Mouse (Mus musculus) fat pad, adult 2 months (tissue): ENCODE measurements around the gene Armc6.

ENCODE experiments used
- DNase-seq: peaks from one replicate; pipeline ENCODE4 v3.0.0-alpha.2; 2011; ENCODE audit warnings: low read depth, low spot score; ENCODE audit errors: extremely low read depth

The Armc6 gene

GRCm38 (mm10) chr8:70234080-70234780 lies at the start of gene Armc6, which contains the start of gene Sugp2:
Gene Armc6, minus strand, starts transcription at chr8:70234466.
Gene Sugp2, plus strand, starts transcription at chr8:70234226.
- no peak for DNase-seq

GRCm38 (mm10) chr8:70283136-70284077 lies 49.1 kb upstream of the Armc6 start:
- DNase-seq = no peak

- peak; percentile 18 for DNase-seq
These were observed 48.4 kb upstream of the Armc6 start, which contains the start of gene Homer3 for GRCm38 (mm10) chr8:70282603-70283135. Gene Homer3, plus strand, starts transcription at chr8:70282827.

- no peak for DNase-seq
These were observed 46.7 kb upstream of the Armc6 start for GRCm38 (mm10) chr8:70281001-70281400.

GRCm38 (mm10) chr8:70279266-70279665 lies 45.0 kb upstream of the Armc6 start:
- no peak for DNase-seq

- no peak for DNase-seq
These were observed 43.9 kb upstream of the Armc6 start for GRCm38 (mm10) chr8:70278175-70278574.

- no peak for DNase-seq
These were observed 42.2 kb upstream of the Armc6 start for GRCm38 (mm10) chr8:70276476-70276875.

- no peak for DNase-seq
These were observed 40.1 kb upstream of the Armc6 start for GRCm38 (mm10) chr8:70274350-70274749.

- DNase-seq = no peak
These were observed 38.7 kb upstream of the Armc6 start for GRCm38 (mm10) chr8:70272949-70273348.

GRCm38 (mm10) chr8:70268799-70269565 lies 34.7 kb upstream of the Armc6 start:
- DNase-seq = no peak

GRCm38 (mm10) chr8:70268311-70268710 lies 34.0 kb upstream of the Armc6 start:
- DNase-seq = no peak

GRCm38 (mm10) chr8:70267674-70268073 lies 33.4 kb upstream of the Armc6 start:
- no peak for DNase-seq

GRCm38 (mm10) chr8:70259043-70259442 lies 24.8 kb upstream of the Armc6 start:
- no peak for DNase-seq

- DNase-seq = no peak
These were observed 24.3 kb upstream of the Armc6 start for GRCm38 (mm10) chr8:70258600-70258999.

- DNase-seq = no peak
These were observed 23.2 kb upstream of the Armc6 start for GRCm38 (mm10) chr8:70257456-70257855.

GRCm38 (mm10) chr8:70254628-70255027 lies 20.4 kb upstream of the Armc6 start:
- DNase-seq = no peak

- no peak for DNase-seq
These were observed 13.6 kb upstream of the Armc6 start for GRCm38 (mm10) chr8:70247841-70248240.

GRCm38 (mm10) chr8:70246622-70247021 lies 12.4 kb upstream of the Armc6 start:
- no peak for DNase-seq

- no peak for DNase-seq
These were observed 6.4 kb upstream of the Armc6 start for GRCm38 (mm10) chr8:70240642-70241041.

GRCm38 (mm10) chr8:70237842-70238241 lies 3.6 kb upstream of the Armc6 start:
- DNase-seq = no peak

GRCm38 (mm10) chr8:70234781-70235128 lies 489 bp upstream of the Armc6 start:
- no peak for DNase-seq
